Mouse (Mus musculus) liver, adult 2 months (tissue): ENCODE data around the gene Cyp27b1.

Experiments used
- CTCF ChIP-seq: fragments of 200-500 bp; IDR thresholded peaks from 2 replicates; pipeline ENCODE4 v1.5.1; 2011; ENCODE audit warnings: low read depth, low read length, control low read depth
- POLR2A ChIP-seq: fragments of 200-500 bp; IDR thresholded peaks from 2 replicates; pipeline ENCODE4 v1.6.1; 2011; ENCODE audit warnings: low read length, control low read depth; ENCODE audit not compliant: insufficient read depth; ENCODE audit errors: extremely low read depth

- TF ChIP-seq POLR2A (no peak), CTCF (no peak)
Observed at GRCm38 (mm10) chr10:127098514-127098913, 50.5 kb downstream of the Cyp27b1 start.
